Mouse (Mus musculus): ENCODE results near the gene Eif4ebp2.
A peak's percentile ranks its signal among the peaks of the same experiment; 100 is the strongest.

- TF ChIP-seq POLR2A (IDR thresholded peaks at IDR 0.05; ENCODE audit: borderline replicate concordance, extremely low read depth, insufficient read depth, insufficient read length, poor library complexity, severe bottlenecking) (peak; percentile 59), CTCF (IDR thresholded peaks at IDR 0.05; ENCODE audit: borderline replicate concordance, extremely low read depth, insufficient read depth, insufficient read length) (no peak)
These were observed 23.4 kb upstream of the Eif4ebp2 start, which contains the start of gene Lrrc20 for GRCm38 (mm10) chr10:61475594-61476439.
